ENCODE assay signal across 12 mouse cellular contexts in the genomic region with DNA sequence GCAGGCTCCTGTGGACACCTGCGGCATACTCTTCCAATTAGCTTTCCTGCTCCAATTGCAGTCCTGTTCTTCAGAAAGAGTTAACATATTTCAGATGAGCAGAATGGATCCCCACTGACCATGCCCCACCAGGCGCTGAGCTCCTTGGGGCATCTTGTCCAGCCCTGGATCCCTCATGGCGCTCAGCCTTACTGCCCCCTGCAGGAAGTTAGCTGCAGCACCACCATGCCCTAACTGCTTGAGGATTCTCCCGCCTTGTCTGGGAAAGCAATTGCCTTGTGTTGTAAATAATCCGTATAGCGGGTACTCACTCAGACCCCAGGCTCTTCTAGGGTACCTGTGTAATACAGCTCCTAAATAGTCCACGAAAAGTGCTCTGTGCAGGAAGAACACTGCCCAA. TPM values are rescaled to one million over a fixed set of nuclear protein-coding genes. Genes with fewer than 3 reads are reported as not detected.
DNase-seq lines count a peak whose midpoint lies in the region; ATAC-seq and TF ChIP-seq lines count a peak whose summit lies in the region.
"Had no signal": no experiment of that assay in that cellular context is flagged by ENCODE, and none has a peak within 500 bp of the region (broad histone marks: within the 10 kb centered on the region; RNA-seq: fewer than 3 reads in every experiment).

No protein-coding gene starts in this region.

- 60% methylated on average over 7 of the region's 7 CpGs for WGBS in liver, embryonic 14.5 days (ENCODE audit: insufficient replicate concordance)
- 63% methylated on average over 7 of the region's 7 CpGs for WGBS in liver, embryonic 12.5 days (ENCODE audit: insufficient replicate concordance)

- H3K4me3 ChIP-seq in liver, embryonic 14.5 days (ENCODE audit: insufficient read depth in 1 of 2, low read depth in 2 of 2, low read length in 2 of 2) = no peak overlapping the region
- no peak overlapping the region for H3K4me3 ChIP-seq in liver, embryonic 12.5 days
- H3K4me3 ChIP-seq: forebrain, embryonic 12.5 days; limb, embryonic 13.5 days; myocyte had no signal

- H3K9me3 ChIP-seq in liver, embryonic 14.5 days (ENCODE audit: control insufficient read depth, low read length) = no peaks in the 10 kb centered on the region
- H3K9me3 ChIP-seq in liver, embryonic 12.5 days (replicated peaks) = no peaks in the 10 kb centered on the region
- H3K9me3 ChIP-seq: forebrain, embryonic 12.5 days; limb, embryonic 13.5 days had no signal

- DNase-seq in adrenal gland, adult (ENCODE audit: inconsistent age in 2 of 2, low spot score in 1 of 2) = peak; percentile 32 to 77
- no peak for DNase-seq in adrenal gland, postnatal 4 days (ENCODE audit: low spot score in 2 of 2)
- DNase-seq in liver, embryonic 14.5 days (ENCODE audit: low read depth in 3 of 3, low spot score in 3 of 3) = no peak
- DNase-seq in adrenal gland, adult 8-10 months = peak; percentile 14
- no peak for DNase-seq in gastrocnemius, postnatal 25 days
- DNase-seq: cerebellum, adult 11-12 months had no signal

- no peak overlapping the region for H3K4me2 ChIP-seq in liver, embryonic 14.5 days (ENCODE audit: low read depth)
- no peak overlapping the region for H3K4me2 ChIP-seq in liver, embryonic 12.5 days
- H3K4me2 ChIP-seq: forebrain, embryonic 12.5 days; limb, embryonic 13.5 days had no signal

- H3K27ac ChIP-seq in liver, embryonic 14.5 days = no peak overlapping the region
- no peak overlapping the region for H3K27ac ChIP-seq in liver, embryonic 12.5 days
- H3K27ac ChIP-seq: forebrain, embryonic 12.5 days; limb, embryonic 13.5 days had no signal

- no peak for TF ChIP-seq EP300 in liver, embryonic 14.5 days (IDR thresholded peaks at IDR 0.05; ENCODE audit: low read depth)

- H3K4me1 ChIP-seq in liver, embryonic 14.5 days (replicated peaks; ENCODE audit: control insufficient read depth in 2 of 2, insufficient read depth in 2 of 2, low read length in 1 of 2) = no peaks in the 10 kb centered on the region
- H3K4me1 ChIP-seq in liver, embryonic 12.5 days = no peaks in the 10 kb centered on the region
- H3K4me1 ChIP-seq: forebrain, embryonic 12.5 days; limb, embryonic 13.5 days had no signal

- H3K9ac ChIP-seq in liver, embryonic 14.5 days (replicated peaks) = no peak overlapping the region
- no peak overlapping the region for H3K9ac ChIP-seq in liver, embryonic 12.5 days
- H3K9ac ChIP-seq: forebrain, embryonic 12.5 days; limb, embryonic 13.5 days had no signal

- no peak for ATAC-seq in liver, embryonic 14.5 days (ENCODE audit: insufficient read depth)
- ATAC-seq in liver, embryonic 12.5 days = no peak
- peak; percentile 79 for ATAC-seq in megakaryocyte progenitor cell, adult 5-6 weeks (replicated peaks; ENCODE audit: poor library complexity)
- ATAC-seq in monocyte, adult 5-6 weeks (replicated peaks; ENCODE audit: insufficient number of reproducible peaks, low FRiP score, low TSS enrichment, poor library complexity, severe bottlenecking) = no peak

- no peaks in the 10 kb centered on the region for H3K27me3 ChIP-seq in liver, embryonic 14.5 days (ENCODE audit: control insufficient read depth, insufficient read depth, low read length)
- H3K27me3 ChIP-seq in liver, embryonic 12.5 days (replicated peaks) = no peaks in the 10 kb centered on the region
- H3K27me3 ChIP-seq: forebrain, embryonic 12.5 days; limb, embryonic 13.5 days had no signal

- H3K36me3 ChIP-seq in liver, embryonic 14.5 days (replicated peaks; ENCODE audit: control insufficient read depth, insufficient read depth, low read depth) = no peaks in the 10 kb centered on the region
- no peaks in the 10 kb centered on the region for H3K36me3 ChIP-seq in liver, embryonic 12.5 days

- TF ChIP-seq CTCF in liver, embryonic 14.5 days (IDR thresholded peaks at IDR 0.05; ENCODE audit: low read depth) = peak; percentile 75

RNA-seq across cellular contexts. Expression of gene Slc10a6, which starts 42.0 kb away (rescaled TPM):
- 1 to 10 TPM; 1.1 to 1.9 TPM for total RNA-seq in adrenal gland, postnatal 4 days (2021)
- polyA plus RNA-seq in liver, embryonic 14.5 days (2012; rRNA removed) = not detected in 2 replicates
- not detected in 2 replicates for polyA plus RNA-seq in liver, embryonic 14.5 days (2014; fragmentation: Nextera tagmentation; extraction: Ambion mirVana)
- not detected in 2 replicates for polyA plus RNA-seq in liver, embryonic 12.5 days (2016; fragmentation: Nextera tagmentation; extraction: Ambion mirVana)
- 1 to 10 TPM; 1.2 to 3.6 (median 1.9) TPM for total RNA-seq in adrenal gland, adult 8-10 months (2022)
- total RNA-seq in megakaryocyte progenitor cell, adult 5-6 weeks (2015) = not detected in 2 replicates
- total RNA-seq in megakaryocyte progenitor cell, adult 5-6 weeks (2017) = not detected in 2 replicates
- not detected in 3 replicates for total RNA-seq in monocyte, adult 5-6 weeks (2017)
- total RNA-seq in gastrocnemius, postnatal 25 days (2021) = 1 to 10 TPM in 1 of 2 experiments, under 1 TPM in 1; 0.82 to 1.7 TPM
- polyA plus RNA-seq: forebrain, embryonic 12.5 days; limb, embryonic 13.5 days had no signal

Comparison
In these comparisons a context has a peak if more than half of its experiments do, and no peak if none do; other contexts are left out.
1. DNase-seq: peak in adrenal gland, adult (2 of 2) and adrenal gland, adult 8-10 months (single experiment); none in adrenal gland, postnatal 4 days (0 of 2), liver, embryonic 14.5 days (0 of 3) and gastrocnemius, postnatal 25 days (single experiment).